Mouse (Mus musculus) mature B cell (primary cell): ENCODE data around the gene Zfp385c.

Experiments
- in situ Hi-C: fragments of 300-500 bp; cut with MboI; formaldehyde crosslinking; loops from 2 replicates; pipeline ENCODE4 v1.14.3; 2019

Gene Zfp385c

GRCm38 (mm10) chr11:100718462-100718861 lies 26.2 kb upstream of the Zfp385c start:
- in situ Hi-C loops, result no loop called here

- in situ Hi-C loops, result no loop called here
Observed at GRCm38 (mm10) chr11:100716649-100717048, 24.4 kb upstream of the Zfp385c start.

GRCm38 (mm10) chr11:100714948-100715347 lies 22.7 kb upstream of the Zfp385c start:
- in situ Hi-C loops, result no loop called here

GRCm38 (mm10) chr11:100714534-100714915 lies 22.3 kb upstream of the Zfp385c start:
- in situ Hi-C loops, result no loop called here

GRCm38 (mm10) chr11:100713735-100714533 lies 21.7 kb upstream of the Zfp385c start, which contains the start of gene Hspb9:
Gene Hspb9, plus strand, starts transcription at chr11:100713850.
- in situ Hi-C loops, result no loop called here

GRCm38 (mm10) chr11:100713174-100713573 lies 20.9 kb upstream of the Zfp385c start:
- in situ Hi-C loops, result no loop called here

- in situ Hi-C loops, result no loop called here
Observed at GRCm38 (mm10) chr11:100711783-100712615, 19.7 kb upstream of the Zfp385c start, which contains the start of gene Kat2a. Gene Kat2a, minus strand, starts transcription at chr11:100712465.

- in situ Hi-C loops, result no loop called here
Observed at GRCm38 (mm10) chr11:100710977-100711376, 18.7 kb upstream of the Zfp385c start.

GRCm38 (mm10) chr11:100710528-100710927 lies 18.3 kb upstream of the Zfp385c start:
- in situ Hi-C loops, result no loop called here

- in situ Hi-C loops, result no loop called here
Observed at GRCm38 (mm10) chr11:100709201-100709810, 17.1 kb upstream of the Zfp385c start.

- in situ Hi-C loops, result no loop called here
Observed at GRCm38 (mm10) chr11:100705095-100705747, 13.0 kb upstream of the Zfp385c start.

- in situ Hi-C loops, result loop anchor here (5.0 kb wide), 1 partner anchor 132 kb away; the partner anchor contains the start of gene Cnp
Observed at GRCm38 (mm10) chr11:100703851-100704531, 11.7 kb upstream of the Zfp385c start, which contains the start of gene Dhx58. Gene Dhx58, minus strand, starts transcription at chr11:100704271.

- in situ Hi-C loops, result loop anchor here (5.0 kb wide), 1 partner anchor 131 kb away; the partner anchor contains the start of gene Cnp
Observed at GRCm38 (mm10) chr11:100703366-100703765, 11.1 kb upstream of the Zfp385c start.

GRCm38 (mm10) chr11:100702906-100703305 lies 10.7 kb upstream of the Zfp385c start:
- in situ Hi-C loops, result loop anchor here (5.0 kb wide), 1 partner anchor 131 kb away; the partner anchor contains the start of gene Cnp

- in situ Hi-C loops, result loop anchor here (5.0 kb wide), 1 partner anchor 130 kb away; the partner anchor contains the start of gene Cnp
Observed at GRCm38 (mm10) chr11:100702081-100702851, 10.0 kb upstream of the Zfp385c start.

- in situ Hi-C loops, result loop anchor here (5.0 kb wide), 1 partner anchor 129 kb away; the partner anchor contains the start of gene Cnp
Observed at GRCm38 (mm10) chr11:100701301-100701700, 9.0 kb upstream of the Zfp385c start.

- in situ Hi-C loops, result loop anchor here (5.0 kb wide), 1 partner anchor 128 kb away; the partner anchor contains the start of gene Cnp
Observed at GRCm38 (mm10) chr11:100700710-100701109, 8.5 kb upstream of the Zfp385c start.

GRCm38 (mm10) chr11:100697921-100698320 lies 5.7 kb upstream of the Zfp385c start:
- in situ Hi-C loops, result no loop called here

- in situ Hi-C loops, result no loop called here
Observed at GRCm38 (mm10) chr11:100694926-100695325, 2.7 kb upstream of the Zfp385c start.

GRCm38 (mm10) chr11:100693154-100693553 lies 899 bp upstream of the Zfp385c start:
- in situ Hi-C loops, result no loop called here
